In the genomic region with DNA sequence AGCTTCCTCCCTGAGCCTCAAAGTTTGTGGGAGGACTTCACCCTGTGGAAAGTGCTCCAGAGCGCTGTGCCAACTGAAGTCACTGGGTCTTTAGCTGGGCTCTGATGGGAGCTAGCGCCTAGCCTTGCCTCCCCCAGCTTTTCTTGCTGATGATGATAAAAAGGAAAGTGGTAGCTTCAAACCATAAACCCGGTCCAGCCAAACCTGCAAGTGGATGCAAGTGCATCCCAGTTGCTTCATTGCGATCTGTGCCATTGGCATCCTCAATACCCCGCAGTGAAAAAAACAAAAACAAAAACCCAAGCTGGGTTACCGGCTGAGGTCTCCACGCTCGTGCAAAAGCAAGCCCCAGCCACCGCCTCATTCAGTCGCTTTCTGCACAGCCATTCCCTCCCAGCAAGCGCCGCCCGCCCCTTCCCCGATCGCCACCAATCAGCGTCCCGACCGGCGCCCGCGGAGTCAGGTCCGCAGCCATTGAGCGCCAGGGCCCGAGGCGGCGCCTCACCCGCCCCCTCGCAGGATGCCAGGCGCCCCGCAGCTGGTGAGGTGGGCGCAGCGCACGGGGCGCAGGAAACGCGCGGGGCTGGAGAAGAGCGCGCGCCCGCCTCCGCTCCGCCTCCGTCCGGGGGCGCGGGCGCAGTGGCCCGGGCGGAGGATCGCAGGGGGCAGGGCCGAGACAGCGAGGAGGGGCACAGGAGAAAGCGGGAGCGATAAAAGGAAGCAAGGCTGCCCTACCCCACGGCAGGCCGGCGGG, we compare ENCODE assay signal across 8 mouse cellular contexts. TPM values are rescaled to one million over a fixed set of nuclear protein-coding genes. Genes with fewer than 3 reads are reported as not detected.
DNase-seq lines count a peak whose midpoint lies in the region; ATAC-seq and TF ChIP-seq lines count a peak whose summit lies in the region.

A gene (plus strand): TSS at position 550 of the 754 bp plus-strand sequence.

- H3K4me1 ChIP-seq in forebrain, embryonic 13.5 days = peaks cover 20% of the 10 kb centered on the region
- H3K4me1 ChIP-seq in liver, embryonic 16.5 days (ENCODE audit: control insufficient read depth, low read depth, low read length) = peaks cover 20% of the 10 kb centered on the region
- peaks cover 14% of the 10 kb centered on the region for H3K4me1 ChIP-seq in neural tube, embryonic 12.5 days
- H3K4me1 ChIP-seq in stomach, postnatal 0 days (replicated peaks; ENCODE audit: control insufficient read depth, insufficient read depth) = no peaks in the 10 kb centered on the region; the same call in 1 of the 2 replicates

- ATAC-seq in cerebellum, adult (ENCODE audit: insufficient number of reproducible peaks, low FRiP score, low TSS enrichment) = peak; percentile 94
- ATAC-seq in forebrain, embryonic 13.5 days = peak; percentile 96
- ATAC-seq in liver, embryonic 16.5 days (ENCODE audit: low read depth) = peak; percentile 93
- peak; percentile 97 for ATAC-seq in neural tube, embryonic 12.5 days (ENCODE audit: low FRiP score, low read depth)
- ATAC-seq in stomach, postnatal 0 days (ENCODE audit: low FRiP score, low TSS enrichment) = peak; percentile 90

- peak; percentile 87 for DNase-seq in ES-CJ7 (ENCODE audit: low read depth, low spot score)
- DNase-seq in heart, postnatal 10 days = peak; percentile 89 to 91
- peak; percentile 43 for DNase-seq in large intestine, adult 2 months (ENCODE audit: low read depth, low spot score)
- peak; percentile 92 for DNase-seq in stomach, postnatal 0 days (ENCODE audit: low spot score)

- peak within 1 kb of the TSS; percentile 83 for H3K9ac ChIP-seq in forebrain, embryonic 13.5 days
- H3K9ac ChIP-seq in liver, embryonic 16.5 days (ENCODE audit: low read depth, low read length) = peak within 1 kb of the TSS; percentile 77
- peak within 1 kb of the TSS; percentile 77 for H3K9ac ChIP-seq in neural tube, embryonic 12.5 days
- peak within 1 kb of the TSS; percentile 63 for H3K9ac ChIP-seq in stomach, postnatal 0 days (ENCODE audit: low read length)

- TF ChIP-seq CTCF in stomach, postnatal 0 days (IDR thresholded peaks at IDR 0.05; ENCODE audit: low read depth) = peak; percentile 22

- TF ChIP-seq EP300 in stomach, postnatal 0 days (optimal IDR thresholded peaks at IDR 0.05) = no peak

- H3K36me3 ChIP-seq in forebrain, embryonic 13.5 days (ENCODE audit: poor library complexity, severe bottlenecking) = peaks cover 7% of the 10 kb centered on the region
- peaks cover 6% of the 10 kb centered on the region; the same call in 1 of the 2 replicates for H3K36me3 ChIP-seq in liver, embryonic 16.5 days (ENCODE audit: control insufficient read depth, insufficient read depth)
- peaks cover 5% of the 10 kb centered on the region; the same call in 1 of the 2 replicates for H3K36me3 ChIP-seq in neural tube, embryonic 12.5 days
- peaks cover 4% of the 10 kb centered on the region; the same call in 1 of the 2 replicates for H3K36me3 ChIP-seq in stomach, postnatal 0 days (ENCODE audit: control insufficient read depth, insufficient read depth, low read length)

- no peaks in the 10 kb centered on the region for H3K9me3 ChIP-seq in forebrain, embryonic 13.5 days (replicated peaks)
- H3K9me3 ChIP-seq in liver, embryonic 16.5 days (replicated peaks; ENCODE audit: control insufficient read depth, low read length) = no peaks in the 10 kb centered on the region
- no peaks in the 10 kb centered on the region for H3K9me3 ChIP-seq in neural tube, embryonic 12.5 days
- H3K9me3 ChIP-seq in stomach, postnatal 0 days (ENCODE audit: control insufficient read depth, low read length) = no peaks in the 10 kb centered on the region

- intact Hi-C loops in heart, postnatal 10 days (cut with DNase I) = no loop called here

- peak within 1 kb of the TSS; percentile 87 for H3K27ac ChIP-seq in forebrain, embryonic 13.5 days
- H3K27ac ChIP-seq in liver, embryonic 16.5 days (ENCODE audit: low read length) = peak within 1 kb of the TSS; percentile 70
- H3K27ac ChIP-seq in neural tube, embryonic 12.5 days = peak within 1 kb of the TSS; percentile 54
- 0 out of 2 replicates have a peak within 1 kb of the TSS, but pooled peaks have one; percentile 8 for H3K27ac ChIP-seq in stomach, postnatal 0 days (replicated peaks)

- peak within 1 kb of the TSS; percentile 82 for H3K4me2 ChIP-seq in forebrain, embryonic 13.5 days
- H3K4me2 ChIP-seq in liver, embryonic 16.5 days (ENCODE audit: low read depth, low read length) = peak within 1 kb of the TSS; percentile 100
- H3K4me2 ChIP-seq in neural tube, embryonic 12.5 days (replicated peaks) = peak within 1 kb of the TSS; percentile 99
- peak within 1 kb of the TSS; percentile 100 for H3K4me2 ChIP-seq in stomach, postnatal 0 days (replicated peaks; ENCODE audit: low read depth)

- peak within 1 kb of the TSS; percentile 77 for H3K4me3 ChIP-seq in forebrain, embryonic 13.5 days
- H3K4me3 ChIP-seq in liver, embryonic 16.5 days (ENCODE audit: low read depth, low read length) = peak within 1 kb of the TSS; percentile 80
- H3K4me3 ChIP-seq in neural tube, embryonic 12.5 days = peak within 1 kb of the TSS; percentile 77
- H3K4me3 ChIP-seq in stomach, postnatal 0 days (ENCODE audit: low read depth, low read length) = peak within 1 kb of the TSS; percentile 76

- H3K27me3 ChIP-seq in forebrain, embryonic 13.5 days = peaks cover 14% of the 10 kb centered on the region; the same call in 1 of the 2 replicates
- H3K27me3 ChIP-seq in liver, embryonic 16.5 days (ENCODE audit: control insufficient read depth, insufficient read depth, low read depth, low read length) = peaks cover 19% of the 10 kb centered on the region
- peaks cover 6% of the 10 kb centered on the region for H3K27me3 ChIP-seq in neural tube, embryonic 12.5 days (replicated peaks)
- H3K27me3 ChIP-seq in stomach, postnatal 0 days (ENCODE audit: control insufficient read depth, insufficient read depth, low read length) = no peaks in the 10 kb centered on the region

- WGBS in forebrain, embryonic 13.5 days = under 1% methylated on average over 44 of the region's 58 CpGs
- under 1% methylated on average over 58 of the region's 58 CpGs for WGBS in large intestine, adult 2 months
- under 1% methylated on average over 58 of the region's 58 CpGs for WGBS in liver, embryonic 16.5 days (ENCODE audit: insufficient replicate concordance)
- WGBS in neural tube, embryonic 12.5 days = under 1% methylated on average over 58 of the region's 58 CpGs
- under 1% methylated on average over 48 of the region's 58 CpGs for WGBS in stomach, postnatal 0 days

RNA-seq across cellular contexts. Expression of the gene that starts here (rescaled TPM):
- 7.5 and 8.0 TPM in 2 replicates for polyA plus RNA-seq in forebrain, embryonic 13.5 days (2015; fragmentation: Nextera tagmentation; extraction: Ambion mirVana)
- under 1 TPM; 0.45 TPM for total RNA-seq in heart, postnatal 10 days (2021)
- 0.35 and 0.40 TPM in 2 replicates for polyA plus RNA-seq in large intestine, adult 2 months (2012; rRNA removed)
- polyA plus RNA-seq in liver, embryonic 16.5 days (2015; fragmentation: Nextera tagmentation; extraction: Ambion mirVana) = 0.85 and 0.87 TPM in 2 replicates
- 7.7 and 8.5 TPM in 2 replicates for polyA plus RNA-seq in neural tube, embryonic 12.5 days (2016; fragmentation: Nextera tagmentation; extraction: Ambion mirVana)
- 0.71 and 0.81 TPM in 2 replicates for polyA plus RNA-seq in stomach, postnatal 0 days (2015; fragmentation: Nextera tagmentation; extraction: Ambion mirVana)

Comparison
In these comparisons a context has a peak if more than half of its experiments do, and no peak if none do; other contexts are left out.
1. Peak in every context shown above with its lines: DNase-seq, ATAC-seq, H3K4me3 ChIP-seq and H3K27ac ChIP-seq.
2. Peak in DNase-seq in heart, postnatal 10 days; RNA of the gene not detected or under 1 TPM.
3. Peak in DNase-seq in large intestine, adult 2 months; RNA of the gene not detected or under 1 TPM.
4. Peak in ATAC-seq, H3K4me3 ChIP-seq, H3K27ac ChIP-seq, H3K9ac ChIP-seq and H3K4me2 ChIP-seq in liver, embryonic 16.5 days; RNA of the gene not detected or under 1 TPM.
5. Peak in DNase-seq, ATAC-seq, H3K4me3 ChIP-seq, H3K27ac ChIP-seq, H3K9ac ChIP-seq and H3K4me2 ChIP-seq in stomach, postnatal 0 days; RNA of the gene not detected or under 1 TPM.
6. H3K27ac ChIP-seq: peak in every context shown above with its lines; median percentile 87 in forebrain, embryonic 13.5 days; 70 in liver, embryonic 16.5 days; 54 in neural tube, embryonic 12.5 days; 8 in stomach, postnatal 0 days.